Mouse (Mus musculus): ENCODE results near the gene Idh3b. TPM values are rescaled to one million over a fixed set of nuclear protein-coding genes. Genes with fewer than 3 reads are reported as not detected.

The Idh3b gene
- polyA plus RNA-seq, 1 experiment: 524 TPM

GRCm38 (mm10) chr2:130280818-130281217 is 3.5 kb downstream of the Idh3b start:
- no peak for DNase-seq
- no peak for TF ChIP-seq POLR2A (IDR thresholded peaks at IDR 0.05; ENCODE audit: low read depth, low read length)
- TF ChIP-seq CTCF (conservative IDR thresholded peaks at IDR 0.05; ENCODE audit: insufficient read depth, insufficient read length, low read depth, low read length): no peak
- H3K36me3 ChIP-seq (ENCODE audit: control insufficient read depth, insufficient read depth, low read length): peaks cover 2% of the 10 kb centered on the region
- no peak overlapping the region for H3K27ac ChIP-seq (ENCODE audit: insufficient read depth, low read depth, low read length)
- no peak overlapping the region for H3K4me3 ChIP-seq (ENCODE audit: insufficient read depth, low read depth, low read length)
- 62% methylated on average over 4 of the region's 4 CpGs for WGBS
- H3K27me3 ChIP-seq (replicated peaks; ENCODE audit: control insufficient read depth, insufficient read depth, low read length): no peaks in the 10 kb centered on the region
- peaks cover 7% of the 10 kb centered on the region for H3K4me1 ChIP-seq (ENCODE audit: control insufficient read depth, insufficient read depth, low read length)

DNA sequence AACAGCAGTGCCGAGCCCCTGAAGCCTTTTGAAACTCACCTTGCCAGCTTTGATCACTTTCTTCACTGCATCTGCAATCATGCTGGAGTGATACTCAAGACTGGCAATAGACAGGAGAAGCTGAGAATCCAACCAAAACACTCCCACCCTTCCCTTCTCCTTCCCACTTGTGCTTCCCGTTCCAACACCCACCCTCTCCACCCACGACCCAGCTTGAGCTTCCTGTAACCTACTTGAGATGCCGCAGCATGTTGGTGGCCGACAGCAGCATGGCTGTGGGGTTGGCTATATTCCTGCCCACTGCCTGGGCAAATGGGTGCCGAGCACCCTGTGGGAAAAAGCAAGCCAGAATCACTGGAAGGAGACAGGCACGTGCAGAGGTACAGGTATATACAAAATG is 4.1 kb downstream of the Idh3b start:
- TF ChIP-seq POLR2A (IDR thresholded peaks at IDR 0.05; ENCODE audit: low read depth, low read length) (no peak), CTCF (conservative IDR thresholded peaks at IDR 0.05; ENCODE audit: insufficient read depth, insufficient read length, low read depth, low read length) (no peak)
- H3K4me3 ChIP-seq (ENCODE audit: insufficient read depth, low read depth, low read length): no peak overlapping the region
- H3K27ac ChIP-seq (ENCODE audit: insufficient read depth, low read depth, low read length): no peak overlapping the region
- peaks cover 2% of the 10 kb centered on the region for H3K36me3 ChIP-seq (ENCODE audit: control insufficient read depth, insufficient read depth, low read length)
- H3K4me1 ChIP-seq (ENCODE audit: control insufficient read depth, insufficient read depth, low read length): peaks cover 7% of the 10 kb centered on the region
- 53% methylated on average over 7 of the region's 7 CpGs for WGBS
- no peaks in the 10 kb centered on the region for H3K27me3 ChIP-seq (replicated peaks; ENCODE audit: control insufficient read depth, insufficient read depth, low read length)
- DNase-seq: no peak

GRCm38 (mm10) chr2:130279600-130280091 is 4.7 kb downstream of the Idh3b start:
- Histone ChIP-seq H3K4me1 (ENCODE audit: control insufficient read depth, insufficient read depth, low read length) (peaks cover 10% of the 10 kb centered on the region), H3K27ac (ENCODE audit: insufficient read depth, low read depth, low read length) (no peak overlapping the region)

DNA sequence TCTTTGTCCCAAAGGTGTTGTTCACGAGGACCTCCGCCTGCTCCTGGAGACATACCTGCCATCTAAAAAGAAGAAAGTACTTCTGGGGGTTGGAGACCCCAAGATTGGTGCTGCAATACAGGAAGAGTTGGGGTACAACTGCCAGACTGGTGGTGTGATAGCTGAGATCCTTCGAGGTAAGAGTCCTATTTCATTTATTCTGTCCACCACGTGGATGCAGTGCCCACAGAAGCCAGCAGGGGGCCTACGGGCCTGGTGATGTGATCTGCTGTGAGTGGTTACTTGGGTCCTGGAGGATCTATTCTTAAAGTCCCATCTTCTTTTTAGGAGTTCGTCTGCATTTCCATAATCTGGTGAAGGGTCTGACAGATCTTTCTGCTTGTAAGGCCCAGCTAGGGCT is 8.7 kb downstream of the Idh3b start:
- peaks cover 2% of the 10 kb centered on the region for H3K36me3 ChIP-seq (ENCODE audit: control insufficient read depth, insufficient read depth, low read length)
- peak; percentile 52 for DNase-seq
- TF ChIP-seq POLR2A (IDR thresholded peaks at IDR 0.05; ENCODE audit: low read depth, low read length) (no peak), CTCF (conservative IDR thresholded peaks at IDR 0.05; ENCODE audit: insufficient read depth, insufficient read length, low read depth, low read length) (peak; percentile 63)
- H3K27me3 ChIP-seq (replicated peaks; ENCODE audit: control insufficient read depth, insufficient read depth, low read length): no peaks in the 10 kb centered on the region
- WGBS: 47% methylated on average over 6 of the region's 6 CpGs
- H3K4me1 ChIP-seq (ENCODE audit: control insufficient read depth, insufficient read depth, low read length): peaks cover 4% of the 10 kb centered on the region; the same call in 1 of the 2 replicates
- H3K27ac ChIP-seq (ENCODE audit: insufficient read depth, low read depth, low read length): no peak overlapping the region
- no peak overlapping the region for H3K4me3 ChIP-seq (ENCODE audit: insufficient read depth, low read depth, low read length)

More at GRCm38 (mm10) chr2:130279600-130280091, 4.7 kb downstream of the Idh3b start:
- TF ChIP-seq CTCF (conservative IDR thresholded peaks at IDR 0.05; ENCODE audit: insufficient read depth, insufficient read length, low read depth, low read length) (no peak), POLR2A (IDR thresholded peaks at IDR 0.05; ENCODE audit: low read depth, low read length) (no peak)
- 42% methylated on average over 8 of the region's 8 CpGs for whole genome bisulfite sequencing
- Histone ChIP-seq H3K36me3 (ENCODE audit: control insufficient read depth, insufficient read depth, low read length) (peaks cover 2% of the 10 kb centered on the region), H3K4me3 (ENCODE audit: insufficient read depth, low read depth, low read length) (no peak overlapping the region), H3K27me3 (replicated peaks; ENCODE audit: control insufficient read depth, insufficient read depth, low read length) (no peaks in the 10 kb centered on the region)
- DNase-seq: no peak

DNA sequence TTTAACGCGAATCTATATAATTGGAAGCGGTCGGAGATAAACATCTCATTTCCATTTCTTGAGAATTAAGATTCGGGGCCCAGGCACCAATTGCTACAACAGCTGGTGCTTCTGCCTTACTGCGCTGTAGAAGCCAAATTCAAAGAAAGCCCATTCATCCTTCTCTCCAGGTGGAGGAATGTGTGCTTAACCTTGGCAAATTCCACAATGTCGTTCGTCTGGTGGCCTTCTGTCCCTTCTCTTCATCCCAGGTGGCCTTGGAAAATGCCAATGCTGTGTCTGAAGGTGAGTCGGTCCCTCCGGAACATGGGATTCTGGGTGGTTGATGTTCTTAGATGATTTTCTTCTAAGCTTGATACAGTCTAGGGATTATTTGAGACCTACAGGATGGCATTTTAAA is 9.5 kb downstream of the Idh3b start:
- 5% methylated on average over 10 of the region's 10 CpGs for WGBS
- TF ChIP-seq POLR2A (IDR thresholded peaks at IDR 0.05; ENCODE audit: low read depth, low read length) (no peak), CTCF (conservative IDR thresholded peaks at IDR 0.05; ENCODE audit: insufficient read depth, insufficient read length, low read depth, low read length) (no peak)
- no peak for DNase-seq
- Histone ChIP-seq H3K4me1 (ENCODE audit: control insufficient read depth, insufficient read depth, low read length) (peaks cover 4% of the 10 kb centered on the region; the same call in 1 of the 2 replicates), H3K27ac (ENCODE audit: insufficient read depth, low read depth, low read length) (no peak overlapping the region), H3K4me3 (ENCODE audit: insufficient read depth, low read depth, low read length) (peak overlapping the region; percentile 81), H3K36me3 (ENCODE audit: control insufficient read depth, insufficient read depth, low read length) (peaks cover 2% of the 10 kb centered on the region), H3K27me3 (replicated peaks; ENCODE audit: control insufficient read depth, insufficient read depth, low read length) (no peaks in the 10 kb centered on the region)

DNA sequence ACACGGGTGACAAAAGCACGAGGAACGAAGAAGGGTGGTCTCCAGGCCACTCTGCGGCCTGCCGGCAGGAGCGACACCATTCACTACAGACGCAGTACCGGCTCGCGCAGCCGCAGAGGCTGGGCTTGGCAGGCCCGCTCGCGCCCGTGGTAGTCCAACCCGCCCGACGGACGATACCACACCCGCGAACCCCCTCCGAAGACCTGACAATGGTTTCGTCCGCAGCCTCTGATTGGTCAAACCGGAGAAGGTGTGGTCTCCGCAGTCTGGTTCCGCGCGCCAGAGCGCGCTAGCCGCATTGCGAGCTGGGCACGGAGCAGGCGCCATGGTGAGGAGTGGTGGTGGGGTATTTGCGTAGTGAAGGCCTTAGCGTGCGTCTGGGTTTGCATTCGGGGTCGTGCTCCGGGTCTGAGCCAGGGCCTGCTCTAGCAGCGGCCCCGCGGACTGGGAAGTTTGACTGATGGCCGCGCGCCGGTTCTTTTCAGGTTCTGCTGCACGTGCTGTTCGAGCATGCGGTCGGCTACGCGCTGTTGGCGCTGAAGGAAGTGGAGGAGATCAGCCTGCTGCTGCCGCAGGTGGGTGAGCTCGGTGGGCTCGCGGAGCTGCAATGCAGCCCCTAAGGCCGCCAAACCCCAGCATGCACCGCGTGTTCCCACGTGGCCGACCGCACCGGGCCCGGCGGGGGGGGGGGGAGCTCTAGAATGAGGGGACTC is 10.0 kb downstream of the Idh3b start, which contains the start of gene Nop56:
TSS of gene Nop56 (plus strand) at position 282 of the 713 bp plus-strand sequence.
- peak; percentile 99 for DNase-seq
- peak within 1 kb of the TSS; percentile 40 for H3K27ac ChIP-seq (ENCODE audit: insufficient read depth, low read depth, low read length)
- no peaks in the 10 kb centered on the region for H3K27me3 ChIP-seq (replicated peaks; ENCODE audit: control insufficient read depth, insufficient read depth, low read length)
- H3K36me3 ChIP-seq (ENCODE audit: control insufficient read depth, insufficient read depth, low read length): peaks cover 2% of the 10 kb centered on the region
- TF ChIP-seq POLR2A (IDR thresholded peaks at IDR 0.05; ENCODE audit: low read depth, low read length) (peak; percentile 98), CTCF (conservative IDR thresholded peaks at IDR 0.05; ENCODE audit: insufficient read depth, insufficient read length, low read depth, low read length) (no peak)
- peak within 1 kb of the TSS; percentile 82 for H3K4me3 ChIP-seq (ENCODE audit: insufficient read depth, low read depth, low read length)
- H3K4me1 ChIP-seq (ENCODE audit: control insufficient read depth, insufficient read depth, low read length): peaks cover 4% of the 10 kb centered on the region; the same call in 1 of the 2 replicates
- under 1% methylated on average over 68 of the region's 68 CpGs for WGBS

- no peak for DNase-seq
- Histone ChIP-seq H3K36me3 (ENCODE audit: control insufficient read depth, insufficient read depth, low read length) (peaks cover 2% of the 10 kb centered on the region), H3K4me3 (ENCODE audit: insufficient read depth, low read depth, low read length) (peak overlapping the region; percentile 82), H3K4me1 (ENCODE audit: control insufficient read depth, insufficient read depth, low read length) (peaks cover 4% of the 10 kb centered on the region; the same call in 1 of the 2 replicates), H3K27me3 (replicated peaks; ENCODE audit: control insufficient read depth, insufficient read depth, low read length) (no peaks in the 10 kb centered on the region), H3K27ac (ENCODE audit: insufficient read depth, low read depth, low read length) (peak overlapping the region; percentile 40)
- WGBS: under 1% methylated on average over 14 of the region's 14 CpGs
- no peak for TF ChIP-seq CTCF (conservative IDR thresholded peaks at IDR 0.05; ENCODE audit: insufficient read depth, insufficient read length, low read depth, low read length)
Measured at GRCm38 (mm10) chr2:130273732-130274131, 10.6 kb downstream of the Idh3b start.
